Mouse (Mus musculus): ENCODE measurements around the gene AC134908.4. TPM values are rescaled to one million over a fixed set of nuclear protein-coding genes. Genes with fewer than 3 reads are reported as not detected.

AC134908.4 gene
- 1.7 TPM for polyA plus RNA-seq (2015; fragmentation: Illumina TruSeq; extraction: RNeasy Lipid Tissue Mini Kit (QIAGEN cat#74804); ENCODE audit: low read depth, low replicate concordance)

GRCm38 (mm10) chr17:25795609-25796092 lies at the start of gene AC134908.4:
AC134908.4 (minus strand) TSS chr17:25795659.

DNA sequence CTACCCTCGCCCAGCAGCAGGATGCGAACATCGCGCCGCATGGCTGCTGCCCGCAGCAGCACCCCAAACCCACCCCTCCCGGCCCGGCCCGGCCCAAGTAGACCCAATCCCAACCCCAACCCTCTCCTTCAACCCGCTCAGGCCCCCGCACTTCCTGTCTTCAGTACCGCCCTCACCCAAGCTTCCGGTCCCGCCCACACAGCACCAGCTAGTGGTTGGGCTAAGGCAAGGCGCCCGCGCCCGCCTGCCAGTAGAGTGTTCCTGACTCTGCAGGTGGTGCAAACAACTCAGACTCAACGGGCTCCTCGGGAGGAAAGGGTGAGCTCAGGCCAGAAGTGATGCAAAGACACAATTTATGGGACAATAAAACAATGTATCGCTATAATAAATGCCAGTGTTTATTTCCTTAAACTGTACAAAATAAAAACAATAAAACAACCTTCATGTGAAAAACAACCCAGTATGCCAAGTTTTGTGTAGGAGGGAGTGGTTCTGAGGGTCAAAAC lies 49.0 kb upstream of the AC134908.4 start, which contains the start of gene Rhot2:
Rhot2 (minus strand) TSS at position 456 of the 506 bp plus-strand sequence.

DNA sequence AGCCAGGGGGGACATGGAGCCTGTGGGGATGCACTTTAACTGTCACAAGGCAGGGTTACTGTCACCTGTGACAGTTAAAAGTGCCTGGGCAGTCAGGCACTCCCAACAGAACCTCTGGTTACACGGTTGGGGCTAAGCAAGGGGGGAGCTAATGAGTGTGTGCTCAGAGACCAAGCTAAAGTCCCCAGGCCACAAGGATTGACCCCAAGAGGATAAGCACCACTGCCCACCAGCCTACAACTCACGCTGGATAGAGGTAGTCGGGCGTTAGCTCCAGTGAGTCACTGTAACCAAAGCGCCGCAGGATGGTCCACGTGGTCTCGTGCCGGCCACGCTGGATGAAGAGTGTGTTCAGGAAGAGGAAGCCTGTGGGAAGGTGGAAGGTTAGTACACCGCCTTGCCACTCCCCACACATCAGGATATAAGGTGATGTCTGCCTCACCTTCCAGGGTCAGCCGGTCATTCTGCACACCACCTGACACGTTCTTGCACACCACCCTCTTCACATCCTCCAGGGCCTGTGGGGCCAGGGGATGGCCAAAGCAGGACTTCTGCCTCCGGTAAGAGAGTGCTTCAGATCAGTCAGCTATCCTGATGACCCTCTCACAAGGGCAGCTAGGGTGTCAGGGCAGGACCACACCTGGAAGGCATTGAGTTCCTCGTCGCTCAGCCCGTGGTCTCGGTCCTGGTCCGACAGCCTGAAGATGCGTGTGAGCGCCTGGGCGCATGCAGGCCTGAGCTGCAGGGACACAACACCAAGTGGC lies 45.8 kb upstream of the AC134908.4 start, which contains the start of gene Gm20683:
Gm20683 (minus strand) TSS at position 647 of the 764 bp plus-strand sequence.

GRCm38 (mm10) chr17:25837076-25837410 lies 41.6 kb upstream of the AC134908.4 start, which contains the start of gene Rhbdl1:
Rhbdl1 (minus strand) TSS chr17:25837295.

DNA sequence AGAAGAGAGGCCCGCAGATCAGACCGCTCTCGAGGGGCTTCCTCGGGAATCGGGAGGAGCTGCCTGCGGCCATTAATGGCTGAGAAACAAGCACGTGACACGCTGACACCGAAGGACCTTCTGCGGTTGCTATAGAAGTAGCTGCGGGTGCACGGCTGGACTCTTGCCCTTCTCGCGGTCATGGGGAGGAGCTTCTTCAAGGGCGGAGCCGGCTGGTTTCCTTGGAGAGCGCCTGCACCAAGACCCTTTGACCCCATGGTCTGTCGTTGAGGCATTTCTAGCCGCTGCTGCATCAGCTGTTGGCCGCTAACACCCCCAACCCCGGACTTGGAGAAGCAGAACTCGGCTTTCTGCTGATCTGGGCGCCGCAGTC lies 37.8 kb upstream of the AC134908.4 start, which contains the start of gene Stub1:
Stub1 (minus strand) TSS at position 114 of the 373 bp plus-strand sequence.

DNA sequence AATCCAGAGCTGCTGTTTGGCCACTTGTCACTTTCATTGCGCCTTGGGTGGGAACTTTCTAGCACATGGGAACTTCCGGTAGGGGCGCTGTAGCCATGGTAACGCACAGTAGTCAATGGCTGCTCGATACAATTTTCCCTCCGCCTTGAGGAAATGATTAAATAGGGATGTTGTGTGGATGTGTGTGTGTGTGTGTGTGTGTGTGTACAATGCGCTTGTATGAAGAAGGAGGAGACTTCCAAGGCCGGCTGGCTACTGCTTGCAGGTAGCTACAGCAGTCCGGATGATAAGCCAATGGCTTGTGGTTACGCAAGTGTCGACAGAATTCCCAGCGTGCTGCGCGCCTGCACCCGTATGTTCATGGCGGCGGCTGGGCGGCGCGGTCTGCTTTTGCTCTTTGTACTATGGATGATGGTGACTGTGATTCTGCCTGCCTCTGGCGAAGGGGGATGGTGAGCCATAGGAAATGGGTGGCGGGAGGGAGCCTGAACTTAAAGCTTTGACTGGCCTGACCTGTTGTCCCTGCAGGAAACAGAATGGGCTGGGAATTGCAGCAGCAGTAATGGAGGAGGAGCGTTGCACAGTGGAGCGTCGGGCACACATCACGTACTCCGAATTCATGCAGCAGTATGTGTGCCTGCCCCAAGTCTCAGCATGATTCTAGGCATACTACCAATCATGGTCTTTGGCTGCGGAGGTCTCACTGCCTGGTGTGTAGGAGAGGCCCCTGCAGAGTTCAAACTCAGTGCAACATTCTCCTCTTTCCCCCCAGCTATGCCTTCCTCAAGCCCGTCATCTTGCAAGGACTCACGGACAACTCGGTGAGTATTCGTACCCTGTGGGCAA lies 33.5 kb upstream of the AC134908.4 start, which contains the start of gene Jmjd8:
Jmjd8 (plus strand) TSS at position 156 of the 846 bp plus-strand sequence.

DNA sequence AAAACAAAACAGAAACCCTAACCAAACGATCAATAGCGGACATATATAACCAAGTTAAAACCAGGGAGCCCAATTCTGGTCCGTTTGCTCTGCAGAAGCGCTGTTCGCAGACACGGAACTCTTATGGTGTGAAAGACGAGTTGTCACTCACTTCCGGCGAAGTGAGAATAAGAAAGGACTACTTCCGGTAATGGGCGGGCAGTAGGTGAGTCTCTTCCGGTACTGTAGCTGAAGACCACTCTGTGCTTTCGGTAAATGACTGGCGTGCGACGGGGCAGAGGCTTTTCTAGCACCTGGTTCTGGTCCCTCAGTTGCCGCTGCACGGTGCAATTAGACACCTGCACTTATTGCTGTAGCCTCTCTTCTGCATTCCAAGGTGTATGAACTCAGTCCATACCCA lies 28.0 kb upstream of the AC134908.4 start, which contains the start of gene Wdr24:
Wdr24 (plus strand) TSS at position 176 of the 400 bp plus-strand sequence.

GRCm38 (mm10) chr17:25808789-25809605 lies 13.5 kb upstream of the AC134908.4 start, which contains the start of gene Fbxl16:
Fbxl16 (plus strand) TSS chr17:25809085.

GRCm38 (mm10) chr17:25796951-25797369 lies 1.5 kb upstream of the AC134908.4 start, which contains the start of gene Metrn:
Metrn (minus strand) TSS chr17:25797136.

GRCm38 (mm10) chr17:25792615-25793014 lies 2.8 kb downstream of the AC134908.4 start, which contains the start of gene Fam173a:
Fam173a (minus strand) TSS chr17:25792901.

GRCm38 (mm10) chr17:25786280-25786679 lies 9.2 kb downstream of the AC134908.4 start, which contains the start of gene Ccdc78:
Ccdc78 (plus strand) TSS chr17:25786580.

DNA sequence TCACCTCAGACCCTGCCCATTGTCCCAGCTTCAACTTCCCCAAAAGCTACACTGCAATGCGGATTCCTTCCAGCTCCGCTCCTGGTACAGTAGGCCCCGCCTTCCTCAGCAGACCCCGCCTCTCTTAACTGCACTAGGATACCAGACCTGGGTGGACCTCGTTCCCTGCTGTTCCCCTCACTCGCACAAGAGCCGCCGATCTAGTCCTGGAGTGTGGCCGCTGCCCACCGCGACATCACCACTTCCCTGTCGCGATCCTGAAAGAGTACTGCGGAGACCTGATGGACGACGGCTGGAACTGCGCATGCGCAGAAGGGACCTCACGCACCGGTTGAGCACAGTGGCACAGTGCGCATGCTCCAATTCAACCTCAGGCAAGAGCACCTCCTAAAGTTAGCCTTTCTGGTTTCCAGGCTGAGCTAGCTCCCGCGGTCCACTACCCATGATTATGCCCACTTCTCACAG lies 10.1 kb downstream of the AC134908.4 start, which contains the start of gene Haghl:
Haghl (minus strand) TSS at position 393 of the 465 bp plus-strand sequence.

GRCm38 (mm10) chr17:25773549-25774120 lies 21.8 kb downstream of the AC134908.4 start, which contains the start of gene Narfl:
Narfl (plus strand) TSS chr17:25773776.

DNA sequence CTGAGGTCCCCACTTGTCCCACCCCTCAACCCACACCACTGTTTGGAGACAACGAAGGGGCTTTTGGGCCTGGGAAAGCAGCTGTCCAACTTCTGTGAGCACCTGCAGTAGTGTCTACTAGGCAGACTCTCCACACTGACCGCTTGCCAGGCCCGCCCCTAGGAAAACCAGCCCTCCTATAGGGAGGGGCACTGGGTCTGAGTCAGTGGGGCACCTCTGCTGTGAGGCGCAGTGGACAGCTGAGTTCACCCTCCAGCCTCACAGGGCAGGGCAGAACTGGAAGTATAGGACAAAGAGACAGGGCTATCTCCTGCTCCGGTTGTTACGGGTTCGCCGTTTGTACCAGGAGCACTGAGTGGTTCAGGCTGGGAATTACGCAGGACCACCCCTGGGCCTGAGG lies 41.2 kb downstream of the AC134908.4 start, which contains the start of gene Msln:
Msln (minus strand) TSS at position 138 of the 400 bp plus-strand sequence.

Other genes with a start within 250 kb of the AC134908.4 start
- gene Sox8, start 225.0 kb downstream of the AC134908.4 start, polyA plus RNA-seq (2015; fragmentation: Illumina TruSeq; extraction: RNeasy Lipid Tissue Mini Kit (QIAGEN cat#74804); ENCODE audit: low read depth, low replicate concordance) = 37.3 TPM
- gene Lmf1, start 216.6 kb downstream of the AC134908.4 start, polyA plus RNA-seq (2015; fragmentation: Illumina TruSeq; extraction: RNeasy Lipid Tissue Mini Kit (QIAGEN cat#74804); ENCODE audit: low read depth, low replicate concordance) = 17.9 TPM
- 297 TPM for gene Gng13, start 78.5 kb downstream of the AC134908.4 start, polyA plus RNA-seq (2015; fragmentation: Illumina TruSeq; extraction: RNeasy Lipid Tissue Mini Kit (QIAGEN cat#74804); ENCODE audit: low read depth, low replicate concordance)
- gene Chtf18, start 68.2 kb downstream of the AC134908.4 start, polyA plus RNA-seq (2015; fragmentation: Illumina TruSeq; extraction: RNeasy Lipid Tissue Mini Kit (QIAGEN cat#74804); ENCODE audit: low read depth, low replicate concordance) = 1.5 TPM
- 78.9 TPM for gene Rpusd1, start 68.0 kb downstream of the AC134908.4 start, polyA plus RNA-seq (2015; fragmentation: Illumina TruSeq; extraction: RNeasy Lipid Tissue Mini Kit (QIAGEN cat#74804); ENCODE audit: low read depth, low replicate concordance)
- gene Mslnl, start 59.6 kb downstream of the AC134908.4 start, polyA plus RNA-seq (2015; fragmentation: Illumina TruSeq; extraction: RNeasy Lipid Tissue Mini Kit (QIAGEN cat#74804); ENCODE audit: low read depth, low replicate concordance) = 0.33 TPM
- 2.9 TPM for gene Msln, start 41.3 kb downstream of the AC134908.4 start, polyA plus RNA-seq (2015; fragmentation: Illumina TruSeq; extraction: RNeasy Lipid Tissue Mini Kit (QIAGEN cat#74804); ENCODE audit: low read depth, low replicate concordance)
- 32.3 TPM for gene Narfl, start 21.9 kb downstream of the AC134908.4 start, polyA plus RNA-seq (2015; fragmentation: Illumina TruSeq; extraction: RNeasy Lipid Tissue Mini Kit (QIAGEN cat#74804); ENCODE audit: low read depth, low replicate concordance)
- 139 TPM for gene Haghl, start 10.0 kb downstream of the AC134908.4 start, polyA plus RNA-seq (2015; fragmentation: Illumina TruSeq; extraction: RNeasy Lipid Tissue Mini Kit (QIAGEN cat#74804); ENCODE audit: low read depth, low replicate concordance)
- 0.62 TPM for gene Ccdc78, start 9.1 kb downstream of the AC134908.4 start, polyA plus RNA-seq (2015; fragmentation: Illumina TruSeq; extraction: RNeasy Lipid Tissue Mini Kit (QIAGEN cat#74804); ENCODE audit: low read depth, low replicate concordance)
- 88.4 TPM for gene Fam173a, start 2.8 kb downstream of the AC134908.4 start, polyA plus RNA-seq (2015; fragmentation: Illumina TruSeq; extraction: RNeasy Lipid Tissue Mini Kit (QIAGEN cat#74804); ENCODE audit: low read depth, low replicate concordance)
- gene Metrn, start 1.5 kb upstream of the AC134908.4 start, polyA plus RNA-seq (2015; fragmentation: Illumina TruSeq; extraction: RNeasy Lipid Tissue Mini Kit (QIAGEN cat#74804); ENCODE audit: low read depth, low replicate concordance) = 128 TPM
- 572 TPM for gene Fbxl16, start 13.4 kb upstream of the AC134908.4 start, polyA plus RNA-seq (2015; fragmentation: Illumina TruSeq; extraction: RNeasy Lipid Tissue Mini Kit (QIAGEN cat#74804); ENCODE audit: low read depth, low replicate concordance)
- 22.9 TPM for gene Wdr24, start 28.0 kb upstream of the AC134908.4 start, polyA plus RNA-seq (2015; fragmentation: Illumina TruSeq; extraction: RNeasy Lipid Tissue Mini Kit (QIAGEN cat#74804); ENCODE audit: low read depth, low replicate concordance)
- 42.7 TPM for gene Jmjd8, start 33.2 kb upstream of the AC134908.4 start, polyA plus RNA-seq (2015; fragmentation: Illumina TruSeq; extraction: RNeasy Lipid Tissue Mini Kit (QIAGEN cat#74804); ENCODE audit: low read depth, low replicate concordance)
- 169 TPM for gene Stub1, start 37.7 kb upstream of the AC134908.4 start, polyA plus RNA-seq (2015; fragmentation: Illumina TruSeq; extraction: RNeasy Lipid Tissue Mini Kit (QIAGEN cat#74804); ENCODE audit: low read depth, low replicate concordance)
- gene Rhbdl1, start 41.6 kb upstream of the AC134908.4 start, polyA plus RNA-seq (2015; fragmentation: Illumina TruSeq; extraction: RNeasy Lipid Tissue Mini Kit (QIAGEN cat#74804); ENCODE audit: low read depth, low replicate concordance) = 44.6 TPM
- 23.4 TPM for gene Gm20683, start 46.1 kb upstream of the AC134908.4 start, polyA plus RNA-seq (2015; fragmentation: Illumina TruSeq; extraction: RNeasy Lipid Tissue Mini Kit (QIAGEN cat#74804); ENCODE audit: low read depth, low replicate concordance)
- 84.4 TPM for gene Rhot2, start 49.2 kb upstream of the AC134908.4 start, polyA plus RNA-seq (2015; fragmentation: Illumina TruSeq; extraction: RNeasy Lipid Tissue Mini Kit (QIAGEN cat#74804); ENCODE audit: low read depth, low replicate concordance)
- gene Wdr90, start 65.8 kb upstream of the AC134908.4 start, polyA plus RNA-seq (2015; fragmentation: Illumina TruSeq; extraction: RNeasy Lipid Tissue Mini Kit (QIAGEN cat#74804); ENCODE audit: low read depth, low replicate concordance) = 21.2 TPM
- 19.9 TPM for gene Mcrip2, start 73.1 kb upstream of the AC134908.4 start, polyA plus RNA-seq (2015; fragmentation: Illumina TruSeq; extraction: RNeasy Lipid Tissue Mini Kit (QIAGEN cat#74804); ENCODE audit: low read depth, low replicate concordance)
- gene Mettl26, start 79.4 kb upstream of the AC134908.4 start, polyA plus RNA-seq (2015; fragmentation: Illumina TruSeq; extraction: RNeasy Lipid Tissue Mini Kit (QIAGEN cat#74804); ENCODE audit: low read depth, low replicate concordance) = 49.7 TPM
- gene Wfikkn1, start 85.2 kb upstream of the AC134908.4 start, polyA plus RNA-seq (2015; fragmentation: Illumina TruSeq; extraction: RNeasy Lipid Tissue Mini Kit (QIAGEN cat#74804); ENCODE audit: low read depth, low replicate concordance) = 0.33 TPM
- gene Rab40c, start 124.1 kb upstream of the AC134908.4 start, polyA plus RNA-seq (2015; fragmentation: Illumina TruSeq; extraction: RNeasy Lipid Tissue Mini Kit (QIAGEN cat#74804); ENCODE audit: low read depth, low replicate concordance) = 40.3 TPM
- gene Pigq, start 149.3 kb upstream of the AC134908.4 start, polyA plus RNA-seq (2015; fragmentation: Illumina TruSeq; extraction: RNeasy Lipid Tissue Mini Kit (QIAGEN cat#74804); ENCODE audit: low read depth, low replicate concordance) = 95.8 TPM
- 0.42 TPM for gene Nhlrc4, start 149.3 kb upstream of the AC134908.4 start, polyA plus RNA-seq (2015; fragmentation: Illumina TruSeq; extraction: RNeasy Lipid Tissue Mini Kit (QIAGEN cat#74804); ENCODE audit: low read depth, low replicate concordance)
- 0.97 TPM for gene A930017K11Rik, start 156.9 kb upstream of the AC134908.4 start, polyA plus RNA-seq (2015; fragmentation: Illumina TruSeq; extraction: RNeasy Lipid Tissue Mini Kit (QIAGEN cat#74804); ENCODE audit: low read depth, low replicate concordance)
- 23.5 TPM for gene Capn15, start 190.1 kb upstream of the AC134908.4 start, polyA plus RNA-seq (2015; fragmentation: Illumina TruSeq; extraction: RNeasy Lipid Tissue Mini Kit (QIAGEN cat#74804); ENCODE audit: low read depth, low replicate concordance)